Comparison of ENCODE assay signal across 13 mouse cellular contexts in the genomic region with DNA sequence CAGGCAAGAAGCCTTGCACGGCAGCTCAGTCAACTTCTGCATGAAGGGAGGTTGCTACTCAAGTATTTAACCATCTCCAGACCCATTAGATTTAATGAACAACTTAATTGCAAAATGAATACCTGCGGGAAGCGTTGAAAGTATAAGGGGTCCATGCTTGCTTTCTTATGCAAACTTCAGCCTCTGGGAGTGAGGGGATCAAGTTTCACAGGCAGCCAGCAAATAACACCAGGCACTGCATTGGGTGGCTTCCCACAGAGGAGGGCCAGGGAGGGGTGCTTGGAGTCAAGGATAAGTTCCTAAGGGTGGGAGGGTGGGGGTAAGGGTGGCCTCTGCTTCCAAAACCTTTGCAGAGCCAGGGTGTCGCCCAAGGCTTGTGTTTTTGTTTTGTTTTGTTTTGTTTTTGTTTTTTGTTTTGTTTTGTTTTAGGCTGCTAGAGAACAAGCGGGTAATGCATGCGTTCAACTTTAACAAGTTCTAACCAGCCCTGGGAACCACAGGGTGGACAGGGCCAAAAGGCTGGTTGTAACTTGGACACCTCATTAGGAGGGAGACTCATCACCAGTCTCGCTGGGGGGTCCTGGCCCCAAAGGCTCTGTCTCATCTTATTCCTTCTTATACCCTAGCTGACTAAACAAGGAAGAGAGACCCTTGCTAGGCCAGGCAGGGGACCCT. TPM values are rescaled to one million over a fixed set of nuclear protein-coding genes. Genes with fewer than 3 reads are reported as not detected.
DNase-seq lines count a peak whose midpoint lies in the region; ATAC-seq and TF ChIP-seq lines count a peak whose summit lies in the region.
"Had no signal": no experiment of that assay in that cellular context is flagged by ENCODE, and none has a peak within 500 bp of the region (broad histone marks: within the 10 kb centered on the region; RNA-seq: fewer than 3 reads in every experiment).

No protein-coding gene starts in this region.

- H3K4me3 ChIP-seq in kidney, embryonic 15.5 days (replicated peaks): no peak overlapping the region
- H3K4me3 ChIP-seq in forebrain, embryonic 14.5 days (ENCODE audit: low read depth, low read length): no peak overlapping the region
- H3K4me3 ChIP-seq in midbrain, embryonic 12.5 days: no peak overlapping the region
- H3K4me3 ChIP-seq in left cerebral cortex, adult 2 months: no peak overlapping the region
- H3K4me3 ChIP-seq: liver, embryonic 13.5 days; myocyte had no signal

- H3K4me2 ChIP-seq in kidney, embryonic 15.5 days: peak overlapping the region; percentile 21
- H3K4me2 ChIP-seq in forebrain, embryonic 14.5 days (ENCODE audit: low read length): no peak overlapping the region
- H3K4me2 ChIP-seq in midbrain, embryonic 12.5 days (replicated peaks): peak overlapping the region; percentile 30
- H3K4me2 ChIP-seq: liver, embryonic 13.5 days had no signal

- peaks cover 70% of the 10 kb centered on the region for H3K4me1 ChIP-seq in kidney, embryonic 15.5 days
- H3K4me1 ChIP-seq in forebrain, embryonic 14.5 days (ENCODE audit: control insufficient read depth, insufficient read depth, low read length): peaks cover 20% of the 10 kb centered on the region
- peaks cover 37% of the 10 kb centered on the region for H3K4me1 ChIP-seq in midbrain, embryonic 12.5 days

- no peak for TF ChIP-seq CTCF in left cerebral cortex, adult 2 months (IDR thresholded peaks at IDR 0.05)

- H3K27me3 ChIP-seq in kidney, embryonic 15.5 days: no peaks in the 10 kb centered on the region
- H3K27me3 ChIP-seq in forebrain, embryonic 14.5 days (replicated peaks; ENCODE audit: control insufficient read depth, insufficient read depth, low read length): no peaks in the 10 kb centered on the region
- H3K27me3 ChIP-seq in midbrain, embryonic 12.5 days: no peaks in the 10 kb centered on the region; the same call in 1 of the 2 replicates
- H3K27me3 ChIP-seq: liver, embryonic 13.5 days had no signal

- ATAC-seq in kidney, embryonic 15.5 days (replicated peaks; ENCODE audit: low FRiP score): peak; percentile 78
- peak; percentile 44; the same call in 1 of the 2 replicates for ATAC-seq in forebrain, embryonic 14.5 days
- ATAC-seq in midbrain, embryonic 12.5 days (ENCODE audit: low FRiP score, low read depth): peak; percentile 42; the same call in 1 of the 2 replicates

- 15% methylated on average over 7 of the region's 7 CpGs for WGBS in kidney, embryonic 15.5 days
- WGBS in forebrain, embryonic 14.5 days: 3% methylated on average over 7 of the region's 7 CpGs
- 9% methylated on average over 7 of the region's 7 CpGs for WGBS in midbrain, embryonic 12.5 days

- no peak overlapping the region for H3K9ac ChIP-seq in kidney, embryonic 15.5 days
- 0 out of 2 replicates have a peak overlapping the region, but pooled peaks have one; percentile 37 for H3K9ac ChIP-seq in forebrain, embryonic 14.5 days (ENCODE audit: low read length)
- H3K9ac ChIP-seq in midbrain, embryonic 12.5 days (replicated peaks): 0 out of 2 replicates have a peak overlapping the region, but pooled peaks have one; percentile 41
- H3K9ac ChIP-seq: liver, embryonic 13.5 days had no signal

- peak overlapping the region; percentile 80 for H3K27ac ChIP-seq in kidney, embryonic 15.5 days
- H3K27ac ChIP-seq in forebrain, embryonic 14.5 days (ENCODE audit: low read depth, low read length): 0 out of 2 replicates have a peak overlapping the region, but pooled peaks have one; percentile 10
- peak overlapping the region; percentile 70 for H3K27ac ChIP-seq in midbrain, embryonic 12.5 days (replicated peaks)
- no peak overlapping the region for H3K27ac ChIP-seq in left cerebral cortex, adult 2 months
- H3K27ac ChIP-seq: liver, embryonic 13.5 days had no signal

- intact Hi-C loops in left cerebral cortex, adult 2 months (cut with DNase I): no loop called here

- DNase-seq in kidney, postnatal 10 days: no peak
- peak; percentile 57 for DNase-seq in embryo, embryonic 11 days
- DNase-seq in forebrain, embryonic 14.5 days (ENCODE audit: low spot score): peak; percentile 38
- no peak for DNase-seq in ovary, postnatal 14 days (ENCODE audit: low spot score)
- no peak for DNase-seq in liver
- DNase-seq in left cerebral cortex, adult 2 months (ENCODE audit: extremely low spot score in 1 of 2, low spot score in 2 of 2): no peak
- DNase-seq: cerebellum, adult 8-10 months; kidney, adult 2 months; liver, embryonic 13.5 days had no signal

- H3K36me3 ChIP-seq in kidney, embryonic 15.5 days: no peaks in the 10 kb centered on the region
- H3K36me3 ChIP-seq in forebrain, embryonic 14.5 days (ENCODE audit: control insufficient read depth, insufficient read depth, low read length): no peaks in the 10 kb centered on the region
- no peaks in the 10 kb centered on the region for H3K36me3 ChIP-seq in midbrain, embryonic 12.5 days
- H3K36me3 ChIP-seq: liver, embryonic 13.5 days had no signal

- H3K9me3 ChIP-seq in kidney, embryonic 15.5 days (replicated peaks): no peaks in the 10 kb centered on the region
- H3K9me3 ChIP-seq in forebrain, embryonic 14.5 days (replicated peaks; ENCODE audit: control insufficient read depth, low read length): no peaks in the 10 kb centered on the region
- no peaks in the 10 kb centered on the region for H3K9me3 ChIP-seq in midbrain, embryonic 12.5 days
- H3K9me3 ChIP-seq: liver, embryonic 13.5 days had no signal

RNA-seq across cellular contexts. Expression of a gene that starts 20.1 kb away (rescaled TPM):
- polyA plus RNA-seq in kidney, embryonic 15.5 days (2015; fragmentation: Nextera tagmentation; extraction: Ambion mirVana): 0.31 and 0.51 TPM in 2 replicates
- 0.19 and 0.32 TPM in 2 replicates for polyA plus RNA-seq in forebrain, embryonic 14.5 days (2014; fragmentation: Nextera tagmentation; extraction: Ambion mirVana)
- 0.42 TPM in 1 of 2 replicates, not detected in the other for polyA plus RNA-seq in midbrain, embryonic 12.5 days (2016; fragmentation: Nextera tagmentation; extraction: Ambion mirVana)
- under 1 TPM in 1 of 2 experiments, not detected in 1; 0.34 TPM for total RNA-seq in left cerebral cortex, adult 2 months (2021)
- total RNA-seq: gastrocnemius, adult 18-20 months had no signal
- polyA plus RNA-seq: kidney, adult 2 months had no signal

RNA-seq across cellular contexts. Expression of a gene that starts 49.5 kb away (rescaled TPM):
- 0.08 and 0.18 TPM in 2 replicates for polyA plus RNA-seq in kidney, embryonic 15.5 days (2015; fragmentation: Nextera tagmentation; extraction: Ambion mirVana)
- polyA plus RNA-seq in forebrain, embryonic 14.5 days (2014; fragmentation: Nextera tagmentation; extraction: Ambion mirVana): 0.65 and 0.80 TPM in 2 replicates
- polyA plus RNA-seq in midbrain, embryonic 12.5 days (2016; fragmentation: Nextera tagmentation; extraction: Ambion mirVana): 1.9 and 2.1 TPM in 2 replicates
- total RNA-seq in left cerebral cortex, adult 2 months (2021): 10 to 100 TPM; 81.1 to 90.6 TPM
- polyA plus RNA-seq: myocyte had no signal

Comparison
In these comparisons a context has a peak if more than half of its experiments do, and no peak if none do; other contexts are left out.
1. DNase-seq: peak in embryo, embryonic 11 days (single experiment) and forebrain, embryonic 14.5 days (single experiment); none in kidney, postnatal 10 days (single experiment), ovary, postnatal 14 days (single experiment), liver (single experiment) and left cerebral cortex, adult 2 months (0 of 2).
2. Peak in every context shown above with its lines, with median percentiles within 50 percentile points of each other: ATAC-seq.